Mouse (Mus musculus): ENCODE data around the gene Oas1e. TPM values are rescaled to one million over a fixed set of nuclear protein-coding genes. Genes with fewer than 3 reads are reported as not detected.
"Not testable (repeated sequence)": the region's sequence is repeated elsewhere in the genome, so short reads cannot be mapped to it uniquely, and the experiment has no call there.

Gene Oas1e
- 0.39 and 0.64 TPM in 2 replicates for polyA plus RNA-seq (2015; fragmentation: Nextera tagmentation; extraction: Ambion mirVana)

GRCm38 (mm10) chr5:120795480-120796034 is at the start of gene Oas1e:
Gene Oas1e (minus strand): TSS chr5:120795530.
- DNase-seq (ENCODE audit: low spot score), result not testable (repeated sequence)

GRCm38 (mm10) chr5:120844713-120845112 is 49.4 kb upstream of the Oas1e start:
- no peak for DNase-seq (ENCODE audit: low spot score)

- DNase-seq (ENCODE audit: low spot score), result peak; percentile 57
Observed at GRCm38 (mm10) chr5:120836731-120837585, 41.6 kb upstream of the Oas1e start.

GRCm38 (mm10) chr5:120833335-120834280 is 38.3 kb upstream of the Oas1e start:
- no peak for DNase-seq (ENCODE audit: low spot score)

GRCm38 (mm10) chr5:120831031-120831430 is 35.7 kb upstream of the Oas1e start:
- peak; percentile 46 for DNase-seq (ENCODE audit: low spot score)

DNA sequence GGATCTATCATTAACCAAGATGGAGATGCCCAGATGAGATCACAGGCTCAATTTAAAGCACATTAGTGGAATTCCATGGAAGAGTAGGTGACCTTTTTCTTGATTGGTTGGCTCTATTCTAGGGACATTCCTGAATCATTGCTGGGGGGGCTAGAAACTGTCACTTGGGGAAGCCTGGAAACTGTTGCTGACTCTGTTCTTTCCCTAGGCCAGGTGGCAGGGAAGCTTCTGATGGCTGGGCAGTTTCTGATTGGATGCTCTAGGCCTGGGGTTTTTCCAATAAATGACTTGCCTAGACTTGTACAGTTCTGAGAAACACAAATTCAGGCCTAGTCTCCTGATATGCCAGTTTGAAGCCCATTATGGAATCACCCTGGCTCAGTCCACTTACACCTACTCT is 23.7 kb upstream of the Oas1e start:
- DNase-seq (ENCODE audit: low spot score), result no peak

GRCm38 (mm10) chr5:120815949-120816348 is 20.6 kb upstream of the Oas1e start:
- peak; percentile 59 for DNase-seq (ENCODE audit: low spot score)

GRCm38 (mm10) chr5:120813023-120813422 is 17.7 kb upstream of the Oas1e start:
- peak; percentile 6 for DNase-seq (ENCODE audit: low spot score)

GRCm38 (mm10) chr5:120811951-120812819 is 16.9 kb upstream of the Oas1e start, which contains the start of gene Oas1c:
Gene Oas1c (minus strand): TSS chr5:120812514.
- peak; percentile 86 for DNase-seq (ENCODE audit: low spot score)

DNA sequence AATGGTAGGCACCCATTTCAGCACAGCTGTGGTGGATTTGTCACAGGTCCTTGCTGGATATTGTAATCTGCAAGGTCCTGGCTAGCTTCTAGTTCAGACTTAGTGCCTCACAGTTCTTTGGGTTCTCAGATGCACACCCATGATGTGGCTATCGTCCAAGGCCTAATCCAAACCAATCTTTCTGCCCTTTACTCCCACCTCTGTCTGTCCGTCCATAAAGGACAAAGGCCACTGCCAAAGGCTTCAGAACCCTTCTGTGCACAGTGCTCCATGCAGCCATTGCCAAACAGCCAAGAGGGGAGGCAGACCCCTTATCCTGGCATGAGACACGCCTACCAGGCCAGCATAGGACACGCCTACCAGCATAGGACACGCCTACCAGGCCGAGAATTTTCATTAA is 13.8 kb upstream of the Oas1e start:
- no peak for DNase-seq (ENCODE audit: low spot score)

DNA sequence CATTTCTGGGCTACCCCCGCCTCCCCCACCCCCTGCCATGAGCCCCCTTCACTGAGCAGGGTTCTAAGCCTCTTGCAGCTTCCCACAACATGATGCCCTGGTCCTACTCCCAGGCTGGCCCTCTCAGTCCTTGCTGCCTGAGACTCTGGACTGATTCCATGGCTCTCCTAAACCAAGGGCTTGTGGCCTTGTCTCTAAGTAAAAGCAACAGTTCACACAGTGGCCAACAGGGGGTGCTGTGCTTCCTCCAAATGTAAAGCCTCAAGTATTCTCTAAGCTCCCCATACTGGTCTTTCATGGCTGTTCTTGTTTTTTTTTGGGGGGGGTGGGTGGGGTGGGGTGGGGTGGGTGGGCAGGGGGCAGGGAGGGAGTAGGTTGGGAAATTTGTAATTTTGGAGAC is 11.1 kb upstream of the Oas1e start:
- DNase-seq (ENCODE audit: low spot score), result peak; percentile 72

- DNase-seq (ENCODE audit: low spot score), result no peak
Observed at GRCm38 (mm10) chr5:120803596-120803995, 8.3 kb upstream of the Oas1e start.

DNA sequence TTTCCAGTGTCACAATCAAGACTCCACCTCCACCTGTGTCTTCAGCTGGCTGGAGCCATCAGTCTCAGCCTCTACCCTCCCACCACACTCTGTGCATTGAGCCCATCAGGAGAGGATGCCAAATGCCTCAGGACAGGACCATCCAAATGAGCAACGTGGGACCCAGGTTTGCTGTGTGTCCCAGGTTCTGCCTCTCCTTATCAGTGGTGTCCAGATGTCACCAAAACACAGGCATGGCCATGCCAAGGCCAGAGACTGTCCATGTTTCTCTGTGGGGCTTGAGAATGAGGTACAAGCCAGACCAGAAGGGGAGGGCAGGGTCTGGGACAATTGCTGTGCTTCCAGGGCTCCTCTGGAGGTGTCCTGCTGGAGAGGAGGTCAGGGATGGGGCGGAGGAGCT is 3.6 kb upstream of the Oas1e start:
- DNase-seq (ENCODE audit: low spot score), result not testable (repeated sequence)

- not testable (repeated sequence) for DNase-seq (ENCODE audit: low spot score)
Observed at GRCm38 (mm10) chr5:120798147-120798546, 2.8 kb upstream of the Oas1e start.

- peak; percentile 49 for DNase-seq (ENCODE audit: low spot score)
Observed at GRCm38 (mm10) chr5:120793043-120793442, 2.3 kb downstream of the Oas1e start.

- DNase-seq (ENCODE audit: low spot score), result no peak
Observed at GRCm38 (mm10) chr5:120787042-120787441, 8.3 kb downstream of the Oas1e start.

- no peak for DNase-seq (ENCODE audit: low spot score)
Observed at GRCm38 (mm10) chr5:120782446-120782845, 12.9 kb downstream of the Oas1e start.

DNA sequence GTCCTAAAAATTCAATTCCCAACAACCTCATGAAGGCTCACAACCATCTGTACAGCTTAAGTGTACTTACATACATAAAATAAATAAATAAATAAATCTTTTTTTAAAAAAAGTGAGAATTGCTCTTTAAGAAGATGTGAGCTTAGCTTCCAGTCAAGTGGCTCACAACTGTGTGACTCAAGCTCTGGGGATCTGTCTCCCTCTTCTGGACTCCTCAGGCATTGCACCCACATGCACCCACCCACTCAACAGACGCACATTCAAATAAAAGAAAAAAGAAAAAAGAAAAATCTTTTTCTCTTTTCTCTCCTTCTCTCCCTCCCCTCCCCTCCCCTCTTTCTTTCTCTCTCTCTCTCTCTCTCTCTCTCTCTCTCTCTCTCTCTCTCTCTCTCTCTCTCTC is 13.7 kb downstream of the Oas1e start:
- no peak for DNase-seq (ENCODE audit: low spot score)

DNA sequence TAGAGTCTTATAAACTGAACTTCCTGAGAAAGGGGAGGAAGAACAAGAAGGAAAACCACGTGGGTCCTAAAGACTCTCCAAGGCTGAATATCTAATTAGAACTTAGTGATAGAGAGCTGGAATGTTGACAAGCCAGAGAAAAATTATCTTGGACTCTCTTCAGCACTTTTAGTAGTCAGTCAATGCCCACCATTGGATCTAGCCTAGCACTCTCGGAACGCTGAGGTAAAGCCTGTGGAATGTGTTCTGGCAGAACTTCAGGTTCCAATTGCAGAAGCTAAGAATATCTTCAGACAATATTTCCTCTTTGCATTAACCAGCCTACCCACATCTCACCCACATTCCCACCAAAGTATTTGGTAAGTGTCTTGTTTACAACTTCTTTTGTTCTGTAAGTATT is 15.4 kb downstream of the Oas1e start:
- DNase-seq (ENCODE audit: low spot score), result no peak

GRCm38 (mm10) chr5:120778941-120779340 is 16.4 kb downstream of the Oas1e start:
- peak; percentile 19 for DNase-seq (ENCODE audit: low spot score)

DNA sequence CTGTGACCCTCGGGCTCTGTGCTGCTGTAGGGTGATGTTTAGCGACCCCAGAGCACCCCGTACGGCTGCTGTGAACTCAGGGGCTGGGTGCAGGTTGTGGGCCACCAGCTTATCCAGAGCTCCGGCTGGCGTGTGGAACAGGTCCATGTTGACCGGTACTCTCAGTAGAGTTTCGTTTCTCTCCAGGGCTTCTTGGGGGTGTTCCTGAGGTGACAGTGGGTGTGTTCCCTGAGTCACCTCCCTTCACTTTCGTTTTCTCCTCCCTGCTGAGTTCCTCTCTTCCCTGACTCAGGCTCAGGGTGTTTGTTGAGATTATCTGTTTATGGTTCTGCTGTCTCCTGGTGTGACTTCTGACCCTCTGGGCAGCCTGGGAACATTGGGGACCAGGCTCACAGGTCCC is 17.9 kb downstream of the Oas1e start, which contains the start of gene Oas3:
Oas3 (minus strand) TSS at position 184 of the 400 bp plus-strand sequence.
- no peak for DNase-seq (ENCODE audit: low spot score)
